Mouse (Mus musculus): ENCODE results near the gene Ankrd13b. TPM values are rescaled to one million over a fixed set of nuclear protein-coding genes. Genes with fewer than 3 reads are reported as not detected.

Gene Ankrd13b
- total RNA-seq, 2 experiments from 2014 or later, result 149 to 153 TPM

DNA sequence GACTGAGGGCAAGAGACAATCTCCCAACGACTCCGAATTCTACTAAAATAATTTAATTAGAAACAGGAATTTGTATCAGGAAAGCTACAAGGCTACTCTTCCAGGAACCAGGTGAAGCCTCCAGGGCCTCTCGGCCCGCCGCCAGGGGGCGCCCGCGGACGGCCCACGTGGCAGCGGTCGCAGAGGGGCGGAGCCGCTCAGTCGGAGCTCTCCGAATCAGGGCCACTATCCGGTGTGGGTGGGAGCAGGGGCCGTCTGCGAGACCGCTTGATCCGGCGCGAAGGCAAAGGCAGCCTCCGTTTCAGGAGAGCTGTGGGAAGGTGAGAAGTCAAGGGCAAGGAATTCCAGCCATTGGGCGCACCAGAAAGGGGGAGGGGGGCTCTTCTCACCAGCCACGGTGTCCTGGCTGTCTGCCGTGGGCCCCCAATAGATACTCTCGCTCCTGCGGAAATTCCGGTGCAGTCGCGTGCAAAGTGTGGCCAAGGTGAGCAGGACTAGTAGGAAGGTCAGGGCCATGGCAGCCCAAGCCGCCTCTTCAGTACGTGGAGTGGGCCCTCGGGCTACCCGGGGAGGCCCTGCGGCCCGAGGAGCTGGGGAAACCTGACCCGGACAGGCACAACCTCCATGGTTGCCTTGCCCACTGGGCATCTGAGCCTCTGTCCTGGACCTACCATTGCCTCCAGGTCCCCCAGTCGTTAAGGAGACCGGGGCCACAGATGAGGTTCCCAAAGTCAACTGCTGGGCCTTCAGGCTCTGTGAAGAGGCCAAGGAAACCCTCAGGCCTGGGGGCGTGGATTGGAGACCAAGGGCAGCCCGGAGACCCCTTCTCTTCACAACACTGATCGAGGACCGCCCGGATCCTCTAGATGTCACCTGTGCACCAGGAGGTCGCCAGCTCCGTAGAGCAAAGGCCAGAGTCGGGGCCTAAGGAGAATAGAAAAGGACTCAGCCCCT, 18.9 kb upstream of the Ankrd13b start:
- peak; percentile 80 to 89 for DNase-seq (ENCODE audit: low spot score in 2 of 2)

DNA sequence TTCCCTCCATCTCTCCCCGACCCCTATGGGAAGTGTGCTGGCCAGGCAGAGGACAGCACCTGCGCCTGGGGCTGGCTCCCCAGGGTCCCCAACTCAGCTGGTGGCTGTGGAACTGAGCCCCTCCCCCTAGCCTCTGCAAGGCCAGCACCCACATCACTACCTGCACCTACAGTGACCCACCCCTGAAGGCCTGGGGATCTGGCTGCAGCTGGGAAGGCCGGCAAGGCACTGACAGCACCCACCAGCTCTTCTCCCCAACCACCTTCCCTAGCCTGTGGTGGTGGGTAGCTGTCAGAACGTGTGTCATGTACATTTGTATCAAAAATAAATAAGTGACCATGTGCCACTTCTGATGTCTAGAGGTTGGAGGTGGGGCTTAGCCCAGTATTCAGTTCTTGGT, 17.9 kb upstream of the Ankrd13b start:
- DNase-seq (ENCODE audit: low spot score in 2 of 2), result no peak

GRCm38 (mm10) chr11:77506941-77507340, 17.5 kb upstream of the Ankrd13b start:
- DNase-seq (ENCODE audit: low spot score in 2 of 2), result no peak

- no peak for DNase-seq (ENCODE audit: low spot score in 2 of 2)
Observed at GRCm38 (mm10) chr11:77506273-77506672, 16.8 kb upstream of the Ankrd13b start.

- no peak for DNase-seq (ENCODE audit: low spot score in 2 of 2)
Observed at GRCm38 (mm10) chr11:77505291-77505980, 16.0 kb upstream of the Ankrd13b start.

- no peak for DNase-seq (ENCODE audit: low spot score in 2 of 2)
Observed at GRCm38 (mm10) chr11:77504377-77504776, 14.9 kb upstream of the Ankrd13b start.

GRCm38 (mm10) chr11:77503511-77503910, 14.0 kb upstream of the Ankrd13b start:
- no peak for DNase-seq (ENCODE audit: low spot score in 2 of 2)

GRCm38 (mm10) chr11:77502481-77502880, 13.0 kb upstream of the Ankrd13b start:
- no peak for DNase-seq (ENCODE audit: low spot score in 2 of 2)

- no peak for DNase-seq (ENCODE audit: low spot score in 2 of 2)
Observed at GRCm38 (mm10) chr11:77501971-77502370, 12.5 kb upstream of the Ankrd13b start.

- peak; percentile 81 to 85 for DNase-seq (ENCODE audit: low spot score in 2 of 2)
Observed at GRCm38 (mm10) chr11:77501392-77501791, 11.9 kb upstream of the Ankrd13b start.

DNA sequence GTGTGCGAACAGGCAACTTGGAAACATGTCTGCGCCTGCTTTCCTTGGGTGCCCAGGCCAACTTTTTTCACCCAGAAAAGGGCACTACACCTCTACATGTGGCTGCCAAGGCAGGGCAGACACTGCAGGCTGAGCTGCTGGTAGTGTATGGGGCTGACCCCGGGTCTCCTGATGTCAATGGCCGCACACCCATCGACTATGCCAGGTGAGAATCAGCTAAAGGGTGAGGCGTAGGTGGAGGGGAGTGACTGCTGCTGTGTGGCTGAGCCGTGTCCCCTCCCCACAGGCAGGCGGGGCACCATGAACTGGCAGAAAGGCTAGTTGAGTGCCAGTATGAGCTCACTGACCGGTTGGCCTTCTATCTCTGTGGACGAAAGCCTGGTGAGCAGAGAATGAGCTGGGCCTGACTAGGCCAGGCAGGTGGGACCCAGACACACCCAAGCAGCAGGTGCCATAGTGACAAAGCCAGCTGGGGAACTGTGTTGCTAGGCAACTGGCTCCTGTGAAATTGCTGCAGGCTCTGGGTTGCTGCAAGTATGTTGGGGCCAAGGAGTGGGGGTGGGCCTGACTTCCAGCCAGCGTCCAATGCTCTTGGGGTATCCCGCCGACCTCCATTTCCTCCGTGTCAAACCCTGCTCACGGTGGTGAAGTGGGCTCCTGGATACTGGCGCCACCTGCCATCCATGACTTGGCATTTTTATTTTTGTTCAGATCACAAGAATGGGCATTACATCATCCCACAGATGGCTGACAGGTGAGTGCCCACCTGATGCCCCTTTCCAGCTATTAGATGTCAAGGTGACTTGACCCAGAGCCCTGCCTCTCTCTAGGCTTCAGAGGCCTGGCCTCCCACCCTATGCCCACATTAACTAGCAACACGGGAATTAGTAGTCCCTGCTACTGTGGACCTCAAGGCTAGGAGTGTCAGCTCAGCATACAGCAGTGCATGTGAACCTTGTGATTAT, 11.2 kb upstream of the Ankrd13b start:
- DNase-seq (ENCODE audit: low spot score in 2 of 2), result peak; percentile 34 to 55

DNA sequence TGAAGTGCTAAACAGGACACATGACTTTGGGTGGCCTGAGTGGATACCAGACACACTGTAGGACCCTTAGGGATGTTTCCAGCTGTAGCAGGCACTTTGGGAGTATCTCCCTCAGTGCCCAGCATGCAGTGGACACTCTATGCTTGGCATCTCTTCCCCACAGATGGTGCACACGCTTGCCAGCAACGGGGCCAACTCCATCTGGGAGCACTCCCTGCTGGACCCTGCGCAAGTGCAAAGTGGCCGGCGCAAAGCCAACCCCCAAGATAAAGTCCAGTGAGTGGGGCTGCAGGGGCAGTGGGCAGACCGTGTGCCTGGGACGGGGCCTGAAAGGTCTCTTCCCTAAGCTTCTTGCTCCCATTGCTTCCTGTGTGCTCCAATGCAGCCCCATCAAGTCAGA, 9.9 kb upstream of the Ankrd13b start:
- DNase-seq (ENCODE audit: low spot score in 2 of 2), result peak; percentile 35 to 46

- no peak for DNase-seq (ENCODE audit: low spot score in 2 of 2)
Observed at GRCm38 (mm10) chr11:77498261-77499139, 9.0 kb upstream of the Ankrd13b start.

DNA sequence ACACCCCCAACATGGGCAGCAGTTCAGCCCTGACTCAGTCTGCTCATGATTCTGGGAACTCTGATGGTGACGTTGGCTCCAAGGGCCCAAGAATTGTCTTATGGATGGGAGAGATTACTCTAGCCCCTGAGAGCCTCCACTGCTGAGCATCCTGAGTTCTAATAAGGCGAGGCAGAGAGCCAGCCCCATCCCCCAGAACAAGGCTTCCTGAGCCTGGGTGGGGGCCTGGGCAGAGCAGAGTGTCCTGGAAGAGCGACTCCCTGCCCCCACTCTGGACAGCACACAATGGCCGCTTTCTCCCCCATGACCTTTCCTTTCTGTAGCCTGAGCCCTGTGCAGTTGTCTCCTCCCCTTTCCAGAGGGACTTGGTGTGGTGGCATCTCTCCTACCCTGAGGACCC, 8.4 kb upstream of the Ankrd13b start:
- peak in 1 of 2 experiments; percentile 25 for DNase-seq (ENCODE audit: low spot score in 2 of 2)

- DNase-seq (ENCODE audit: low spot score in 2 of 2), result peak in 1 of 2 experiments; percentile 52
Observed at GRCm38 (mm10) chr11:77497341-77497756, 7.9 kb upstream of the Ankrd13b start.

DNA sequence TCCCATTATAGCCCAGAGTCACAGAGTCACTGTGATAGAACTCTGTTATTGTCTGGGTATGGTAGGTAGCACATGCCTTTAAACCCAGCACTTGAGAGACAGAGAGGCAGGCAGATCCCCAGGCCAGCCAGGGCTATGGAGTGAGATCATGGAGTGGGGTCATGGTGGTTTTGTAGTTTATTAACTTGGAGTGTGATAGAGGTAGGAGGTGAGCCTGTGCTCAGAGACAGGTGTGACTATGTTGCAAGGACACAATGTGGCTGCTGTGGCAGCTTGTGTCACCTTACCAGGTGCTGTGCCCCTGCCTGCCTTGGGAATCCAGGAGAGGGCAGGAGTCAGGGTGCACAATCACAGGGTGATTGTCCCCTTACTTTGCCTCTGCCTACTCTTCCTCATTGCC, 6.0 kb upstream of the Ankrd13b start:
- DNase-seq (ENCODE audit: low spot score in 2 of 2), result no peak

DNA sequence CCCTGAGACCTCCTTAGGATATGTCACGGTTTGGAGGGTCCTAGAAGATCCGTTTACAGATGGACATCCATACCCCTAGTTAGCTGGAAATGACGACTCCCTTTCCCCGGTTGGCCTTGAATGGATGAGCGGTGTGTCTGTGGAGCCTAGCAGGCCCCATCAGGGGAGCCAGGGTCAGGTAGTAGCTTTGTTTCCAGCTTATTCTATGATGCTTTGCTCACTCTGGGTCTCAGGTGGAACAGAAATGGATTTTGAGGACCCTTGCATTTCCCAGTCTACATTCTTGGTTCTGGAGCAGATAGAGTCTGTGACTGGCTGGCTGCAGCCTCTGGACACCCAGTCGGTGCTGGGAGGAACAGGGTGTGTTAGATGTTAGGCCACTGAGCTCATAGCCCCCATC, 5.3 kb upstream of the Ankrd13b start:
- DNase-seq (ENCODE audit: low spot score in 2 of 2), result no peak

GRCm38 (mm10) chr11:77494344-77494676, 4.8 kb upstream of the Ankrd13b start:
- no peak for DNase-seq (ENCODE audit: low spot score in 2 of 2)

- DNase-seq (ENCODE audit: low spot score in 2 of 2), result peak; percentile 68 to 70
Observed at GRCm38 (mm10) chr11:77493512-77494343, 4.2 kb upstream of the Ankrd13b start, which contains the start of gene Git1. TSS of gene Git1 (plus strand) at chr11:77493562.
